Mouse (Mus musculus) hindbrain, postnatal 0 days (tissue): ENCODE data around the gene Spock1. TPM values are rescaled to one million over a fixed set of nuclear protein-coding genes. Genes with fewer than 3 reads are reported as not detected.
"Not testable (repeated sequence)": the region's sequence is repeated elsewhere in the genome, so short reads cannot be mapped to it uniquely, and the experiment has no call there.

ENCODE experiments used
- ATAC-seq: fragments of 200-750 bp; cut with Nextera tagmentation; 2 replicates; pipeline ENCODE4 v1.8.0; 2017; ENCODE audit warnings: mild to moderate bottlenecking, moderate TSS enrichment, moderate library complexity
- DNase-seq: peaks from one replicate; pipeline ENCODE4 v3.0.0-alpha.2; 2015; ENCODE audit warnings: low spot score
- H3K27ac ChIP-seq: fragments of 300-500 bp; sonication (generic); 2 replicates; pipeline ENCODE4 v1.5.1; 2014; ENCODE audit warnings: mild to moderate bottlenecking
- H3K27me3 ChIP-seq: fragments of 300-500 bp; sonication (generic); 2 replicates; pipeline ENCODE4 v1.6.1; 2014; ENCODE audit warnings: low read length, mixed read lengths; ENCODE audit not compliant: insufficient read depth
- H3K36me3 ChIP-seq: fragments of 300-500 bp; sonication (generic); 2 replicates; pipeline ENCODE4 v1.6.1; 2014; ENCODE audit warnings: low read length, mixed read lengths; ENCODE audit not compliant: insufficient read depth
- H3K4me1 ChIP-seq: fragments of 300-500 bp; sonication (generic); 2 replicates; pipeline ENCODE4 v1.6.1; 2014; ENCODE audit warnings: antibody characterized with exemption, low read length, mixed read lengths; ENCODE audit not compliant: insufficient read depth
- H3K4me2 ChIP-seq: fragments of 300-500 bp; sonication (generic); 2 replicates; pipeline ENCODE4 v1.6.1; 2014; ENCODE audit warnings: low read depth, mild to moderate bottlenecking, low read length, moderate library complexity, mixed read lengths
- H3K4me3 ChIP-seq: fragments of 300-500 bp; sonication (generic); 2 replicates; pipeline ENCODE4 v1.5.1; 2014; ENCODE audit warnings: low read length
- H3K9ac ChIP-seq: fragments of 300-500 bp; sonication (generic); replicated peaks from 2 replicates; pipeline ENCODE4 v1.6.1; 2014; ENCODE audit warnings: mild to moderate bottlenecking, low read length, moderate library complexity, mixed read lengths
- H3K9me3 ChIP-seq: fragments of 300-500 bp; sonication (generic); 2 replicates; pipeline ENCODE4 v1.6.1; 2016; ENCODE audit warnings: low read length, mixed read lengths
- CTCF ChIP-seq: IDR thresholded peaks from 2 replicates; pipeline ENCODE4 v1.5.1; 2016; ENCODE audit warnings: antibody characterized with exemption, control low read depth, low read depth
- WGBS: fragments of 180-500 bp; shearing (Covaris S2); extraction: QIAGEN DNeasy Blood & Tissue Kit; methylation state at CpG from one replicate; pipeline ENCODE4 v1.1.7; 2014; 5-methylcytosine and 5-hydroxymethylcytosine counted together
- polyA plus RNA-seq: library from polyadenylated mRNA; unstranded; fragments of >200 nt; fragmentation: Nextera tagmentation; extraction: Ambion mirVana; gene quantifications from 2 replicates; pipeline ENCODE4 v1.2.1, GENCODE M21; 2015
- total RNA-seq: library from RNA; depleted of rRNA; stranded (reverse); fragments of >200 nt; gene quantifications from 2 replicates; pipeline ENCODE4 v1.2.3, GENCODE M21; 2014

Spock1 gene
- total and polyA plus RNA-seq, 2 experiments from 2014 or later = 80.3 to 118 TPM

DNA sequence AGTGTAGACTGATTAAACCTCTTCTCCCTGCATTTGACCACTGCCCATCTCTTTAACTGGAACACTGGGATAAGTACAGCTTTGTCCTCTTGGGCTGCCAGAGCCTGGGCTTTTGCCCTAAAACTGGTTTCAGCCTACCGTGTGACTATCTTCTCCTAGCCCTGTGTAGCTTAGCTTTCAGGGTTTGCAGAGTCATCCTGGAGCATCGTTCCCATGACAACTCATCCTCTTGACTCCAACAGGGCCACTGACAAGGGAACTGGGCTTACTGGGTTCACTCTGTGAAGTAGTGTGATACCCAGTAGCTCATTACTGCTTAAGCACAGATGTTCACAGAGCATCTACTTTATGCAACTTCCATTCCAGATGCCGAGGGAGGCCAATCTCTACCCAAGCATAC is 303.7 kb downstream of the Spock1 start:
- Histone ChIP-seq H3K4me3 (no peak overlapping the region), H3K4me1 (no peaks in the 10 kb centered on the region), H3K9me3 (0 out of 2 replicates have a peak, but pooled peaks cover 4% of the 10 kb centered on the region), H3K36me3 (no peaks in the 10 kb centered on the region), H3K27me3 (peaks cover 11% of the 10 kb centered on the region; the same call in 1 of the 2 replicates), H3K27ac (no peak overlapping the region), H3K4me2 (no peak overlapping the region), H3K9ac (no peak overlapping the region)
- no peak for TF ChIP-seq CTCF
- ATAC-seq = no peak
- 77% methylated on average over 3 of the region's 3 CpGs for WGBS
- DNase-seq = no peak

DNA sequence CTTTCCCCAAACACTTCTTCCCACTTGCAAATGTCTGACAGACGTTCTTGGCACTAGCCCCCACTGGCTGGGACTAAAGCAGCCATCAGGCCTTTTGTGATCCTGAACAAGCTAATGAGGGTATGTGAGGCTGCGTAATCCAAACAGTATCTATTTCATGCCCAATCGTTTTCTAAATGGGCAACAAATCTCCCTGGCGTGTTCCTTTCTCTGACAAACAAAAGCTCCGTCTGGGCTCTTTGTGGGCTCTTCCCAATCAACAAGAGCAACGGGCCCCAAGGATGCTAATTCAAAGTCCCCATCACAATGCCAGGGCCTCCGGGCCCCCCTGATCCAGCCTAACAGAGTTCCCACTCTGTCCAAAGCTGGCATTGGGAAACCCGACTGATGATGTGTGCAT is 304.9 kb downstream of the Spock1 start:
- no peaks in the 10 kb centered on the region for H3K9me3 ChIP-seq
- H3K4me1 ChIP-seq = no peaks in the 10 kb centered on the region
- 24% methylated on average over 8 of the region's 8 CpGs for WGBS
- H3K27ac ChIP-seq = no peak overlapping the region
- no peak overlapping the region for H3K4me2 ChIP-seq
- DNase-seq (peak; percentile 49), ATAC-seq (peak; percentile 43; the same call in 1 of the 2 replicates)
- peaks cover 16% of the 10 kb centered on the region; the same call in 1 of the 2 replicates for H3K27me3 ChIP-seq
- TF ChIP-seq CTCF = no peak
- H3K9ac ChIP-seq = no peak overlapping the region
- H3K36me3 ChIP-seq = no peaks in the 10 kb centered on the region
- no peak overlapping the region for H3K4me3 ChIP-seq

DNA sequence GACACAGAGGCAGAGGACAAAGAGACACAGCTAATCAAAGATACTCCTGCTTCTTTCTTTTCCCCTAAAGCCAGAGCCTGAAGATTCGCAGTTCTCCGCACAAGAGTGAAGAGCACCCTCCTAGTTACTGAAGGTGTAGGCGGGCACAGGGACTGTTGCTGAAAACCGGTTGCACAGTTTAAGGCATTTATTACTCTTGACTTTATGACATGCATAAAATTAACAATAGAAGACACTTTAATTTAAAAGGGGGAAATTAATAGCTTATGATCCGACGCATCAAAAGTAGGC is 312.4 kb downstream of the Spock1 start:
- H3K4me3 ChIP-seq = no peak overlapping the region
- H3K9me3 ChIP-seq = no peaks in the 10 kb centered on the region
- ATAC-seq = peak; percentile 16; the same call in 1 of the 2 replicates
- no peak overlapping the region for H3K9ac ChIP-seq
- no peaks in the 10 kb centered on the region for H3K36me3 ChIP-seq
- H3K4me2 ChIP-seq = peak overlapping the region; percentile 35
- H3K27ac ChIP-seq = peak overlapping the region; percentile 67
- no peak for TF ChIP-seq CTCF
- DNase-seq = no peak
- WGBS = 58% methylated on average over 6 of the region's 6 CpGs
- H3K27me3 ChIP-seq = 0 out of 2 replicates have a peak, but pooled peaks cover 12% of the 10 kb centered on the region
- 0 out of 2 replicates have a peak, but pooled peaks cover 4% of the 10 kb centered on the region for H3K4me1 ChIP-seq

DNA sequence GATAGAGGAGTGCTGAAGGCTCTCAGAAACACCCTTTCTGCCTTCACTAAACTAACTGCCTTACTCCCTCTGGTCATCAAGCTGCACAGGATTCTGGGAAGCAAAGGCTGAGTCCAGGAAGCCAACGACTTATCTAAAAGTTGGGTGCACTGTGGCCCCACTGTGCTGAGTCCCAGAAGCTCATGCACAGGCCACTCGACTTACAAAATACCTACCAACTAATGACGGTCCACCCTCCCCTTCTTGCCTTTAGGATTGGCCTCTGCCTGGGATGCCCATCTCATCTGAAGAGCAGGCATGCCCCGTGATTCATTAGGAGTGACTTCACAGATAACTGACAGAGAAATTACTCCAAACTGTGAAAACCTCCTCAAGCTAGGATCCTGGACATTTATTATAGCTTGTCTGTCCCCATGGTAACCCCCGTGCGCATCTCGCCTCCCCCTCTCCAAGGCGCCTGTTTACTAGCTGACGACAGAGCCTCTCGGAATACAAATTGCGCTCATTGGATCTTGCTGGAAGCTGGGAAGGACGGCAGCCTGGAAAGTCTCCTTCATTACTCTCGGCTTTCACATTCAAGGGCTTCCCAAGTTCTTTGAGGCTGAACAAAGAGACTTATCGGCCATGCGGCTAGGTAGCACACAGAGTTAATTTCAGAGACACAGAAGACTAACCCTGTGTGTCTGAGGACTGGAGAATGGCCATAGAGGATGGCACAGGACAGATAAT is 312.9 kb downstream of the Spock1 start:
- H3K4me3 ChIP-seq = no peak overlapping the region
- peak overlapping the region; percentile 35 for H3K4me2 ChIP-seq
- H3K4me1 ChIP-seq = 0 out of 2 replicates have a peak, but pooled peaks cover 4% of the 10 kb centered on the region
- no peaks in the 10 kb centered on the region for H3K9me3 ChIP-seq
- DNase-seq (peak; percentile 84), ATAC-seq (peak; percentile 88)
- no peak for TF ChIP-seq CTCF
- H3K27ac ChIP-seq = peak overlapping the region; percentile 67
- 23% methylated on average over 15 of the region's 15 CpGs for WGBS
- H3K36me3 ChIP-seq = no peaks in the 10 kb centered on the region
- 0 out of 2 replicates have a peak, but pooled peaks cover 12% of the 10 kb centered on the region for H3K27me3 ChIP-seq
- no peak overlapping the region for H3K9ac ChIP-seq

DNA sequence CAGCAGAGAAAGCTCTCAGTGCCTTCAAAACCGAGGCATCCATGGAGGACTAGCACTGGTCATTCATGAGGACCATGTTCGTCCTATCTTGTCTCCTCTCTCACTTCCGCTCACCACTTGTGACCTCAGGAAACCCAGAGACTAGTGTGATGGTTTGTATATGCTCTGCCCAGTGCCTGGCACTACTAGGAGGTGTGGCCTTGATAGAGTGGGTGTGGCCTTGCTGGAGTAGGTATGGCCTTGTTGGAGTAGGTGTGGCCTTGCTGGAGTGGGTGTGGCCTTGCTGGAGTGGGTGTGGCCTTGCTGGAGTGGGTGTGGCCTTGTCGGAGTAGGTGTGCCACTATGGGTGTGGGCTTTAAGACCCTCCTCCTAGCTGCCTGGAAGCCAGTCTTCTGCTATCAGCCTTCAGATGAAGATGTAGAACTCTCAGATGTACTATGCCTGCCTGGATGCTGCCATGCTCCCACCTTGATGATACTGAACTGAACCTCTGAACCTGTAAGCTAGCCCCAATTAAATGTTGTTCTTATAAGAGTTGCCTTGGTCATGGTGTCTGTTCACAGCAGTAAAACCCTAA is 318.7 kb downstream of the Spock1 start:
- not testable (repeated sequence) for H3K36me3 ChIP-seq, H3K4me1 ChIP-seq, H3K9me3 ChIP-seq, H3K4me2 ChIP-seq, H3K4me3 ChIP-seq, H3K27ac ChIP-seq, H3K27me3 ChIP-seq, DNase-seq, H3K9ac ChIP-seq
- 90% methylated on average over 4 of the region's 4 CpGs for WGBS
- ATAC-seq = peak; percentile 49; the same call in 1 of the 2 replicates

DNA sequence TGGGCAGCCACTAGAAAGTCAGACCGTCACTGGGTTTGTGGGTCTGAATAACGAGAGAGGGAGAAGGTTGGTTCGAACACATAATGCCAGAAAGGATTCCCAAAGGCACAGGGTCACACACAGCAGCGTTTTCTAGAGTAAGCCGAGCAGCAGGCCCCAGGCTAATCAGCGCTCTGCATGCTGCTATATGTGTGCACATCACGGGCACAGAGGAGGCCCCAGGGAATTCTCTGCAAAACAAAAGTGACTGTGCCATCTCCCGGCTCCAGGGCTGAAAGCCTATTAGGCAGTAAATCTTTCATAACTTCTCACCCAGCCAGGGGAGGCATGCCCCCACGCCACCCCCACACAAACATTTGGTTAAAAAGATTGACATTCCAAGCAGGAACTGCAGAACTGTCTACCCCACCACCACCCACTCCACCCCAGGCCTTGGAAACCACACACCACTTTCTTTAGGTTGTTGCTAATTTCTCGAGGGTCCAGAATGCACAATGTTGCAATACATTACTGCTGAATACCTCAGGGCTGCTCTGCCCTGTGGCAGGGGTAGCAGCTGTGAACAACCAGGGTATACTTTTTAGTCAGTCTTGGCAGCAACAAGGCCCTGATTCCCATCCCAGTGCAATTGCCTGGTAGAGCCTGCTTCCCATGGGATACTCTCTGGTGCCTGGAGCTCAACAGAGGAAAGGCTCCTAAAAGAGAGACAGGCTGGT is 319.4 kb downstream of the Spock1 start:
- no peak for TF ChIP-seq CTCF
- no peaks in the 10 kb centered on the region for H3K4me1 ChIP-seq
- DNase-seq (peak; percentile 55), ATAC-seq (0 out of 2 replicates have a peak, but pooled peaks have one; percentile 29)
- H3K9me3 ChIP-seq = no peaks in the 10 kb centered on the region
- H3K36me3 ChIP-seq = no peaks in the 10 kb centered on the region
- 27% methylated on average over 10 of the region's 10 CpGs for WGBS
- H3K4me2 ChIP-seq = no peak overlapping the region
- no peak overlapping the region for H3K4me3 ChIP-seq
- no peak overlapping the region for H3K27ac ChIP-seq
- H3K9ac ChIP-seq = no peak overlapping the region
- H3K27me3 ChIP-seq = no peaks in the 10 kb centered on the region
